Mouse (Mus musculus) hindbrain, embryonic 16.5 days (tissue): ENCODE measurements at regions not wholly inside any gene's neighbourhood (a gene's known extent, or its start where the extent isn't known, plus 50 kb on each side); places are given as distances from the start of the nearest gene placed in this dataset.
"Not testable (repeated sequence)": the region's sequence is repeated elsewhere in the genome, so short reads cannot be mapped to it uniquely, and the experiment has no call there.

Experiments
- ATAC-seq: fragments of 200-750 bp; cut with Nextera tagmentation; 2 replicates; pipeline ENCODE4 v1.8.0; 2017; ENCODE audit warnings: moderate TSS enrichment, moderate library complexity
- H3K27ac ChIP-seq: fragments of 300-500 bp; sonication (generic); 2 replicates; pipeline ENCODE4 v1.5.1; 2014; ENCODE audit warnings: low read depth, mild to moderate bottlenecking, control low read depth, low read length, moderate library complexity
- H3K27me3 ChIP-seq: fragments of 300-500 bp; sonication (generic); replicated peaks from 2 replicates; pipeline ENCODE4 v1.6.1; 2014; ENCODE audit warnings: low read length; ENCODE audit not compliant: control insufficient read depth, insufficient read depth
- H3K36me3 ChIP-seq: fragments of 300-500 bp; sonication (generic); 2 replicates; pipeline ENCODE4 v1.6.1; 2014; ENCODE audit warnings: mild to moderate bottlenecking, low read length, moderate library complexity, mixed read lengths; ENCODE audit not compliant: control insufficient read depth, insufficient read depth
- H3K4me1 ChIP-seq: fragments of 300-500 bp; sonication (generic); 2 replicates; pipeline ENCODE4 v1.6.1; 2014; ENCODE audit warnings: low read depth, low read length; ENCODE audit not compliant: control insufficient read depth, insufficient read depth
- H3K4me2 ChIP-seq: fragments of 300-500 bp; sonication (generic); 2 replicates; pipeline ENCODE4 v1.6.1; 2014; ENCODE audit warnings: mild to moderate bottlenecking, low read length, control low read depth, moderate library complexity
- H3K4me3 ChIP-seq: fragments of 300-500 bp; sonication (generic); 2 replicates; pipeline ENCODE4 v1.5.1; 2014; ENCODE audit warnings: mild to moderate bottlenecking, low read length, control low read depth, moderate library complexity
- H3K9ac ChIP-seq: fragments of 300-500 bp; sonication (generic); 2 replicates; pipeline ENCODE4 v1.6.1; 2014; ENCODE audit warnings: low read depth, mild to moderate bottlenecking, control low read depth, low read length, moderate library complexity
- H3K9me3 ChIP-seq: fragments of 300-500 bp; sonication (generic); 2 replicates; pipeline ENCODE4 v1.6.1; 2014; ENCODE audit warnings: mild to moderate bottlenecking, low read length, moderate library complexity; ENCODE audit not compliant: control insufficient read depth
- WGBS: fragments of 180-500 bp; shearing (Covaris S2); extraction: QIAGEN DNeasy Blood & Tissue Kit; methylation state at CpG from one replicate; pipeline ENCODE4 v1.1.7; 2014; 5-methylcytosine and 5-hydroxymethylcytosine counted together

DNA sequence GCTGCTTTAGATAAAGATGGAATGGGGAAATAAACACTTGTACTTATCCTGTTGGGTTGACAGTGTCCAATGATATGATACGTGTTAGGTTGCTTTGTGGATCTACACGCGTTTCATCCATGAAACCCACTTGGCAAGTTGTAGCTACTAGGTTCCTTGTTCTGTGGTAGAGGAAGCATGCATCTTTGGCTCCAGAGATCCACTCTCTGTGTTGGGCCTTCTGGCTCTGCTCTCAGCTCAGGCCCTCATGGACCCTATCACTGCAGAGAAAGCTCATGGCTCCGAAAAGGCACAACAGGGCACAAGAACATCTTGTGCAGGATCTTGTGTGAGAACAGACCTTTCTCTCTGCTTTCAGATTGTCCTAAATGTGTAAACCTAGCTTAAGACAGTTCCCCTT, 122.3 kb downstream of the Enc1 start:
- Histone ChIP-seq H3K4me1 (peaks cover 3% of the 10 kb centered on the region; the same call in 1 of the 2 replicates), H3K27me3 (no peaks in the 10 kb centered on the region), H3K27ac (no peak overlapping the region), H3K4me3 (no peak overlapping the region), H3K4me2 (no peak overlapping the region), H3K9me3 (no peaks in the 10 kb centered on the region), H3K36me3 (no peaks in the 10 kb centered on the region), H3K9ac (no peak overlapping the region)
- no peak for ATAC-seq
- 97% methylated on average over 4 of the region's 4 CpGs for WGBS

DNA sequence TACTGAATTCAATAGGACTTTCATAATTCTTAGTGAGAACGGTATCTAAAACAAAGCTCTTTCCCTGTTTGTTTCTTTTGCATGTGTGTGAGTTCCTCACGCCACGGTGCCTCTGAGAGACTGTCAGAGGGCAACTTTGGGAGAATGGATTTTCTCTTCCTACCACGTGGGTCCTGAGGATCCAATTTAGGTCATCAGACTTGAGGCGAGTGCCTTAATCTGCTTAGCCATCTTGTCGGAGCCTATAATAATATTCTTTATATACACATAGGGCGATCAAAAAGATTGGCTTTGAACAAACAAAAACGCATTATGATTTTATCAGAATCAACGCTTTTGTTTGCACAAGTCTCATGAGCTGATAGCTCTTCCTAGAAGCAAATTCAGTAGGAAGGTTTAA, 119.6 kb downstream of the Enc1 start:
- no peaks in the 10 kb centered on the region for H3K36me3 ChIP-seq
- H3K27ac ChIP-seq = no peak overlapping the region
- no peak for ATAC-seq
- no peak overlapping the region for H3K4me2 ChIP-seq
- no peaks in the 10 kb centered on the region for H3K27me3 ChIP-seq
- peaks cover 2% of the 10 kb centered on the region; the same call in 1 of the 2 replicates for H3K4me1 ChIP-seq
- no peak overlapping the region for H3K9ac ChIP-seq
- H3K9me3 ChIP-seq = no peaks in the 10 kb centered on the region
- 78% methylated on average over 9 of the region's 9 CpGs for WGBS
- no peak overlapping the region for H3K4me3 ChIP-seq

DNA sequence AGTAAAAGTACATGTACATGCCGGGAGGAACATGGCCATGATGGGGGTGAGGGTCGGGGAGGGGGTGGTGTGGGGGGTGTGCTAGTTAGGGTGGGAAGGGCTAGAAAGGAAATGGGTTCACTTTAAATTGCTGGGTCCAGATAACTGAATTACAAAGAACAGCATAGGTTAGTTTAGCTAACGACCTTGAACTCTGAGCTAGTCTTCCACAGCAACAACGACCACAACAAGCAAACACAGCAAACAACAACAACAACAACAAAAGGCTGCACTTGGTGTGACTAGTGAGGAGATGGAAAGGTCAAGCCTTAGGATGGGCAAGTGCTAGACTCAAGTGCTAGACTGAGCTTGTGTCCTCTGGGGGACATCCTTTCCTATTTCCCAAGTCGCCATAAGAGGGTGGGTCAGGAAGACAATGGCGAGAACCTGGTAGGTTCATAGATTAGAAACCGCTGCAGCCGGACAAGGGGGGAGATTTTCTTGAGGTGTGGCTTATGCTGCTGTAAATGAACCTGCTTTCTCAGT, 117.9 kb downstream of the Enc1 start:
- Histone ChIP-seq H3K9me3 (no peaks in the 10 kb centered on the region), H3K36me3 (no peaks in the 10 kb centered on the region), H3K27me3 (no peaks in the 10 kb centered on the region), H3K4me1 (no peaks in the 10 kb centered on the region), H3K27ac (no peak overlapping the region), H3K4me2 (no peak overlapping the region), H3K4me3 (no peak overlapping the region), H3K9ac (no peak overlapping the region)
- ATAC-seq = no peak
- WGBS = 94% methylated on average over 8 of the region's 8 CpGs

DNA sequence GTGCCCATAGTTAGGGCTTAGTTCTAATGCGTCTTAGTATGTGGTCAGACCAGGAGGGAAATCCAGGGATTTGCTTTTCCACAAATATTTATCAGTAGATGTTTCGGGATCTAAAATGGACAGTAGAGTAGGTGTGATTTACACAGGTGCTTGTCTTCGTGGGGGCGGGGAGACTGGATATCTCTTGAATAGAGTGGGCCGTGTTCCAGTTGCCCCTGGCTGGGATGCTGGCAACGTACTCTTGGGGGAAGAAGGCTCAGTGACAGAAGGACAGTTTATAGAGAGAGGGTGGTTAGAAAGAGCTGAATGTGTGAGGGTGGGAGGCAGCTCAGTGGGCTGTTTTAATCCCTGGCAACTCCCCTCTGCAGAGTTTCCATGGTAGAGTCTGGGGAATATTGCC, 117.4 kb downstream of the Enc1 start:
- ATAC-seq = no peak
- Histone ChIP-seq H3K27ac (no peak overlapping the region), H3K4me1 (no peaks in the 10 kb centered on the region), H3K27me3 (no peaks in the 10 kb centered on the region), H3K9ac (no peak overlapping the region), H3K4me2 (no peak overlapping the region), H3K36me3 (no peaks in the 10 kb centered on the region), H3K4me3 (no peak overlapping the region), H3K9me3 (no peaks in the 10 kb centered on the region)
- 74% methylated on average over 6 of the region's 6 CpGs for WGBS

DNA sequence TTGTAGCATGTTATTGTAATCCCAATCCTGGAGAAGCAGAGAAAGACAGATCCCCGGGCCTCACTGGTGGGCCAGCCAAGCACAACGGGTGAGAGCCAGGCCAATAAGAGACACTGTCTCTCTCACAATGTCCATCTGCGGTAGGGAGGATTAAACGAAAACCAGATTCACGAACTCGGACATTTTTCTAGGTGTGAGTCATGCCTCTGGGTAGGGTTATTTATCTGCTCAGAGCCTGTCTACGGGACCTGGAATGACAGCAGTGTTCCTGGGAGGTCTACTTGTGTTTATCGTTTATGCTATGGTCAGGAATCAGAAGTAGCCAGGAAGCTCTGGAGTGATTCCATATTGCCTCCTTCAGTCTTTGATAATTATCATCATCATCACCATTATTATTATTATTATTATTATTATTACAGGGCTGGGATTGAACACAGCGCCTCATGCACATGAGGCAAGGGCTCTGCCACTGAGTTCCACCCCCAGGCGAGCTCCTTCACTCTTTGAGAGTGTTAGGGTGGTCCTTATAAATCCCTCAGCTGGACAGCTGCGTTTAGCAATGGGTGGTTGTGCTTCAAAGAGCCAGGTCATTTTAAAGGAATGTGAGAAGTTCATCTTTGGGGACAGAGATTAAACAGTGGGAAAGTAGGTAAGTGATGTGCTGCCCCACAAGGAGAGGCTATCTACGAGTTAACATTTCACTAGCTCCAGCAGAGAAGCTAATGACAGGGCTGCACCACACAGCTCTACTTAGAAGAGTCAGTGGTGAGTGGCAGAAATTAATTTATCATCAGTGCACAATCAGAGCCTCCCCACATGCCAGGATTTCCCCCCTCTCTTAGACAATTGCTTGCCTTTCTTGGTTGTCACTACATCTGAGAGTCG, 116.3 kb downstream of the Enc1 start:
- H3K36me3 ChIP-seq = no peaks in the 10 kb centered on the region
- no peaks in the 10 kb centered on the region for H3K9me3 ChIP-seq
- ATAC-seq = no peak
- H3K27ac ChIP-seq = no peak overlapping the region
- H3K4me1 ChIP-seq = no peaks in the 10 kb centered on the region
- H3K4me2 ChIP-seq = no peak overlapping the region
- no peak overlapping the region for H3K4me3 ChIP-seq
- H3K27me3 ChIP-seq = no peaks in the 10 kb centered on the region
- no peak overlapping the region for H3K9ac ChIP-seq
- WGBS = 62% methylated on average over 13 of the region's 13 CpGs

DNA sequence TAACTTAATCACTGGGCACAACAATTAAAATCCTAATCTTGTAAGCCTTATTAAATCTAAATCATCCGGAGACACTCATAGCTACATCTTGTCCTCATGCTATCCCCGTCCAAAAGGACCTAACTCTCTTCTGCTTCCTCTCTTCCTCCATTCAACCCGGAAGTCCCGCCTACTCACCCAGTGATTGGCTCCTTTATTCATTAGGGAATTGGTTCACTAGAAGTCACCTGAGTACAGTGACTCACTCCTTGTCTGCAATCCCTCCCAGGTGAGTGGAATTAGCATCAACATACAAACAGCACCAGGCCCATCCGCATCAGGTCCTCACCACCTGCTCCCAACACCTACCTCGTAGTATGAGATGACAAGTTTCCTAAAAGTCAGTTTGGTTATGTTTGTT, 114.5 kb downstream of the Enc1 start:
- not testable (repeated sequence) for H3K4me1 ChIP-seq, H3K4me2 ChIP-seq, H3K9ac ChIP-seq, H3K9me3 ChIP-seq, ATAC-seq, H3K27me3 ChIP-seq, H3K36me3 ChIP-seq, H3K4me3 ChIP-seq, H3K27ac ChIP-seq
- WGBS = 94% methylated on average over 6 of the region's 6 CpGs

DNA sequence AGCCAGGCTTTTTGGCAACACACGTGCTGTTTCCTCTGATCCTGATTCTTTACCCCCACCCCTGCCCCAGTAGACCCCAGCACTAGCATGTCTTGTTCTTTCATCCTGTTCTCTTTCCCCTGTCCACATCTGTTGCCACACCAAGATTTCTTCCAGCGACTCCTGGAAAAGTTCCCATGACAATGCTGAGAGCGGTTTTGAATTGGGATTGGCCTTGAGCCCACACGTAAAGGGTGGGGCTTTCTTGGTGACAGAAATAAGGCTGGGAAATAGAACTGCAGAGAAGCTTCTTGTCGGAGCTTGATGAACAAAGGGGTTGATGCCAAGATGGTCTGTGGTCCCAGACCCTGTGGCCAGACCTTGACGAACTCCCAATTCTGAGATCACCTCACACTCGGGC, 106.8 kb downstream of the Enc1 start:
- H3K9me3 ChIP-seq = no peaks in the 10 kb centered on the region
- WGBS = 71% methylated on average over 7 of the region's 7 CpGs

GRCm38 (mm10) chr13:97341218-97341889, 100.4 kb downstream of the Enc1 start:
- 70% methylated on average over 7 of the region's 7 CpGs for WGBS
- H3K27me3 ChIP-seq = no peaks in the 10 kb centered on the region
- H3K4me1 ChIP-seq = peaks cover 12% of the 10 kb centered on the region
- no peak for ATAC-seq
- H3K27ac ChIP-seq = no peak overlapping the region
- H3K4me2 ChIP-seq = no peak overlapping the region
- no peak overlapping the region for H3K4me3 ChIP-seq
- no peak overlapping the region for H3K9ac ChIP-seq
- no peaks in the 10 kb centered on the region for H3K9me3 ChIP-seq
- no peaks in the 10 kb centered on the region for H3K36me3 ChIP-seq

More for the DNA sequence above, 106.8 kb downstream of the Enc1 start:
- H3K4me2 ChIP-seq = no peak overlapping the region
- no peak overlapping the region for H3K4me3 ChIP-seq
- no peaks in the 10 kb centered on the region for H3K4me1 ChIP-seq
- no peaks in the 10 kb centered on the region for H3K36me3 ChIP-seq
- H3K27ac ChIP-seq = no peak overlapping the region
- no peak for ATAC-seq
- no peaks in the 10 kb centered on the region for H3K27me3 ChIP-seq
- no peak overlapping the region for H3K9ac ChIP-seq

GRCm38 (mm10) chr13:97337954-97338353, 97.0 kb downstream of the Enc1 start:
- peaks cover 12% of the 10 kb centered on the region for H3K4me1 ChIP-seq
- 0 out of 2 replicates have a peak, but pooled peaks have one; percentile 35 for ATAC-seq
- H3K4me2 ChIP-seq = no peak overlapping the region
- no peak overlapping the region for H3K9ac ChIP-seq
- no peaks in the 10 kb centered on the region for H3K36me3 ChIP-seq
- no peaks in the 10 kb centered on the region for H3K27me3 ChIP-seq
- WGBS = 13% methylated on average over 3 of the region's 3 CpGs
- no peaks in the 10 kb centered on the region for H3K9me3 ChIP-seq
- H3K4me3 ChIP-seq = no peak overlapping the region
- H3K27ac ChIP-seq = no peak overlapping the region
